Mouse (Mus musculus) neural tube, embryonic 11.5 days (tissue): Measurements from ENCODE around the gene 4930548H24Rik. TPM values are rescaled to one million over a fixed set of nuclear protein-coding genes. Genes with fewer than 3 reads are reported as not detected.

Experiments
- ATAC-seq: fragments of 200-750 bp; cut with Nextera tagmentation; 2 replicates; pipeline ENCODE4 v1.8.0; 2017; ENCODE audit warnings: moderate number of reproducible peaks, mild to moderate bottlenecking, moderate TSS enrichment, moderate library complexity; ENCODE audit not compliant: insufficient read depth, low FRiP score, low TSS enrichment
- DNase-seq: peaks from one replicate; pipeline ENCODE4 v3.0.0-alpha.2; 2015; ENCODE audit warnings: low spot score
- H3K27ac ChIP-seq: fragments of 300-500 bp; sonication (generic); 2 replicates; pipeline ENCODE4 v1.5.1; 2014; ENCODE audit warnings: low read depth, mild to moderate bottlenecking, low read length
- H3K27me3 ChIP-seq: fragments of 300-500 bp; sonication (generic); 2 replicates; pipeline ENCODE4 v1.6.1; 2014; ENCODE audit warnings: mild to moderate bottlenecking, low read length, mixed read lengths; ENCODE audit not compliant: control insufficient read depth, insufficient read depth
- H3K36me3 ChIP-seq: fragments of 300-500 bp; sonication (generic); 2 replicates; pipeline ENCODE4 v1.6.1; 2014; ENCODE audit warnings: mild to moderate bottlenecking, low read length, moderate library complexity, mixed read lengths; ENCODE audit not compliant: control insufficient read depth, insufficient read depth
- H3K4me1 ChIP-seq: fragments of 300-500 bp; sonication (generic); 2 replicates; pipeline ENCODE4 v1.6.1; 2014; ENCODE audit warnings: low read length, mixed read lengths; ENCODE audit not compliant: control insufficient read depth, insufficient read depth
- H3K4me2 ChIP-seq: fragments of 300-500 bp; sonication (generic); 2 replicates; pipeline ENCODE4 v1.6.1; 2014; ENCODE audit warnings: low read depth, mild to moderate bottlenecking, moderate library complexity
- H3K4me3 ChIP-seq: fragments of 300-500 bp; sonication (generic); 2 replicates; pipeline ENCODE4 v1.5.1; 2014; ENCODE audit warnings: low read depth, low read length
- H3K9ac ChIP-seq: fragments of 300-500 bp; sonication (generic); 2 replicates; pipeline ENCODE4 v1.6.1; 2014; ENCODE audit warnings: mild to moderate bottlenecking, low read length
- H3K9me3 ChIP-seq: fragments of 300-500 bp; sonication (generic); 2 replicates; pipeline ENCODE4 v1.6.1; 2016; ENCODE audit warnings: low read length; ENCODE audit not compliant: control insufficient read depth
- WGBS: fragments of 180-500 bp; shearing (Covaris S2); extraction: QIAGEN DNeasy Blood & Tissue Kit; methylation state at CpG from one replicate; pipeline ENCODE4 v1.1.7; 2014; 5-methylcytosine and 5-hydroxymethylcytosine counted together
- polyA plus RNA-seq: library from polyadenylated mRNA; unstranded; fragments of >200 nt; fragmentation: Nextera tagmentation; extraction: Ambion mirVana; gene quantifications from 2 replicates; pipeline ENCODE4 v1.2.1, GENCODE M21; 2014

Gene 4930548H24Rik
- polyA plus RNA-seq, result 0.30 TPM in 1 of 2 replicates, not detected in the other

DNA sequence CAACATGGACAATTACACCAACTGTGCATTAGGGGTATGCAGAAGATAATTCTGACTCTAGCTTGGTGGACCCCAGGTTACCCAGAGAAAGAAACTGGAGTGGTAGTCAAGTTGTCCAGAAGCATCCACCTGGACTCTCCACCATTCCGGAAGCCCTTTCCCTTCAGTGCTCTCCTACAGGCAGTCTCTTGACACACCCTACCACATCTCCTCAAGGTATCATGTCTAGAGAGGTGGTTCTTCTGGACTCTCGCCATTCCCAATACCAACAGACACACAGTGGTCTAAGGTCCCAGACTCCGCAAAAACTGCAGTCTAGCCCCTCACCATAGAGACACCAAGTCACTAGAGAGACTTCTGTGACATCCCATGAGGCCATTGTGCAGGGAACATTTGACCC is at the start of gene 4930548H24Rik:
TSS of gene 4930548H24Rik (plus strand) at position 301 of the 400 bp plus-strand sequence.
- Histone ChIP-seq H3K4me2 (no peak within 1 kb of the TSS), H3K27ac (no peak within 1 kb of the TSS), H3K4me1 (no peaks in the 10 kb centered on the region), H3K9me3 (no peaks in the 10 kb centered on the region), H3K36me3 (peaks cover 3% of the 10 kb centered on the region), H3K27me3 (no peaks in the 10 kb centered on the region), H3K9ac (no peak within 1 kb of the TSS), H3K4me3 (no peak within 1 kb of the TSS)
- ATAC-seq (no peak), DNase-seq (no peak)
- 93% methylated on average over 3 of the region's 3 CpGs for WGBS

DNA sequence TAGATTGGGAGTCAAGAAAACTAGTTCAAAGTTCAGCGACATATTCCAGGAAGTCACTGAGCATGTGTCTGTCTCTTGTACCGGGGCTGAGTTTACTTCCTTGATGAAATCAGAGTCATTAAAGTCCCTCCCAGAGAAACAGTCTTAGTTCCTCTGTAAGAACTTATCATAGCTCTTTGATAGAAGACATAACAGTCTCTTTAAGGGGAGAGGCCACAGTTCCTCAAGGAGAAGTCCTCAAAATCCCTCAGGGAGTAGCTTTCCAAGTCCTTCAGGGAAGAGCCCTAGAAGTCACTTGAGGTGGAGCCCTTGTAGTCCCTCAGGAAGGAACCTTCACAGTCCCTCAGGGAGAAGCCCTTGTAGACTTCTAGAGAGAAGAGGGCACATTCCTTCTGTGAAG is 34.2 kb upstream of the 4930548H24Rik start:
- no peak for ATAC-seq
- no peak overlapping the region for H3K4me3 ChIP-seq
- WGBS, result 84% methylated on average over 2 of the region's 2 CpGs

DNA sequence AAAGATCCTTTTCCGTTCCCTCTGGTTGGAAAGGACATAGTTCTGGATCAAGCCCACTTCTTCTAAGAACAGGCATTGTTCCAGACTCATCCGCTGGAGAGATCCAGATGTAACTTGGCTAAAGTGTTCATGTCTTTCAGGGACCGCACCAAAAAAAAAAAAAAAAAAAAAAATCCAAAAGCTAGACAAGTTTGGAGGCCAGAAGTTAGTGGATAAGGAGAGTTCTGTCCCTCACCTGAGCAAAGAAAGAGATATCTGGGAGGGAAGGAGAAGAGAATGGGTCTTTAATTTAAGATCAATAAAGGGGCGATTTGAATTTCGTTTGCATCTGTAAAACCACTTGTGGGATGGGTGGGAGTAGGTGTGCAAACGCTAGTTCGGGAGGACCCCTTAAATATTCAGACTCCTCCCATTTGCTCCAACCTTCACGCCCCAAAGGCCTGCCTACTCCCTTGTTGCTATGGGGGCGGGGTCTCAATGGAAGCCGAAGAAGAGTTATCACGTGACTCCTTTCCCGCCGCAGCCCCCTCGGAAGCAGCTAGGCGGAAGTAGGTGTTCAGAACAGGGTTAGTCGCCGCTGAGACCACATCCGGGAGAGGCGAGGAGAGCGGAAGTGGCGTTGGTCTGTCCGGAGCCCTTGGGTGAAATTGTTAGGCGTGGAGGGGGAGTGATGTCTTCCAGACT is 33.5 kb upstream of the 4930548H24Rik start, which contains the start of gene Zfp512:
TSS of gene Zfp512 (plus strand) at position 554 of the 684 bp plus-strand sequence.
- peak; percentile 98 for ATAC-seq
- H3K27ac ChIP-seq, result no peak within 1 kb of the TSS
- peak within 1 kb of the TSS; percentile 77 for H3K4me2 ChIP-seq
- H3K4me3 ChIP-seq, result peak within 1 kb of the TSS; percentile 46
- H3K36me3 ChIP-seq, result no peaks in the 10 kb centered on the region
- H3K9ac ChIP-seq, result peak within 1 kb of the TSS; percentile 62
- DNase-seq, result peak; percentile 95
- H3K4me1 ChIP-seq, result peaks cover 5% of the 10 kb centered on the region
- H3K27me3 ChIP-seq, result no peaks in the 10 kb centered on the region
- 7% methylated on average over 23 of the region's 23 CpGs for WGBS
- H3K9me3 ChIP-seq, result no peaks in the 10 kb centered on the region

More for the DNA sequence above, 34.2 kb upstream of the 4930548H24Rik start:
- Histone ChIP-seq H3K9ac (no peak overlapping the region), H3K27me3 (no peaks in the 10 kb centered on the region), H3K36me3 (no peaks in the 10 kb centered on the region), H3K4me1 (peaks cover 5% of the 10 kb centered on the region), H3K27ac (no peak overlapping the region), H3K4me2 (no peak overlapping the region), H3K9me3 (no peaks in the 10 kb centered on the region)
- DNase-seq, result no peak

DNA sequence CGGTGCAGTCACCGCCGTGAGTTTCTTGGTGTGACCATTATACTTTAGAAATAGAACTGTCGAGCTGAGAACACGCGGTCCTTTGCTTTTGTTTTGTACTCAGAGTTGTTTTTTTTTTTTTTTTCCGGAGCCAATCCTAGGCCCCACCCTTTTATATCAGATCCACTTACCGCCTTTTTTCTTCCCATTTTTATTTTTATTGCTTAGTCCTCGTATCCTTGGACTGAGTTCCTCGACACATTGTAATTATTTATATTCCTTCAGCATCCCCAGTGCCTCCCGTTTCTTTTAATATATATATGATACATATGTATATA is 33.0 kb upstream of the 4930548H24Rik start:
- Histone ChIP-seq H3K4me3 (peak overlapping the region; percentile 46), H3K9me3 (no peaks in the 10 kb centered on the region), H3K27ac (no peak overlapping the region), H3K4me2 (peak overlapping the region; percentile 77), H3K4me1 (peaks cover 5% of the 10 kb centered on the region), H3K36me3 (no peaks in the 10 kb centered on the region), H3K9ac (peak overlapping the region; percentile 31), H3K27me3 (no peaks in the 10 kb centered on the region)
- ATAC-seq (no peak; the same call in 1 of the 2 replicates), DNase-seq (no peak)
- WGBS, result under 1% methylated on average over 11 of the region's 11 CpGs

DNA sequence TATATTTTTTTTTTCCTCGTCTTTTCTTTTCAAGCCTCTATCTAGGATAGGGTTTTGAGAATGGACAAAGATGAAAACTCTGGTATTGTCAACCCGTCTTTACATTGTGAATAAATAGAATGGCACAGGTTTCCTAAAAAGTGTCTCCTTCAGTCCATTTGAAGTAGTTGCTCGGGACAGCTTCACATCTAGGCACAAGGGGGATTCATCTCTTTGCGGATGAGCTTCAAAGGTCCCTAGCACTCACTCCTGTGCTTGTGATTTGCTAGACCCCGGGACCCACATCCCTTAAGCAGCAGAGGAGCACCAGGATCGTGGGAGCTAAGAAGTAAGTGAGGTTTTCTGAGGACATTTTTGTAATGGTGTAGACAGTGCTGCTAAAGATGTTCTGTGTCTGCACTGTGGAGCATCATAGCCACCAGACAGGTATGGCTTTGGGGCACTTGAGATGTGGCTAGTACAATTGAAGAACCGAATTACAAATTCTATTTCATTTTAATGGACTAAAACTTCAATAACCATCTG is 32.6 kb upstream of the 4930548H24Rik start:
- H3K27ac ChIP-seq, result no peak overlapping the region
- peak overlapping the region; percentile 77 for H3K4me2 ChIP-seq
- no peaks in the 10 kb centered on the region for H3K27me3 ChIP-seq
- peaks cover 5% of the 10 kb centered on the region for H3K4me1 ChIP-seq
- H3K9ac ChIP-seq, result peak overlapping the region; percentile 62
- H3K36me3 ChIP-seq, result no peaks in the 10 kb centered on the region
- no peaks in the 10 kb centered on the region for H3K9me3 ChIP-seq
- no peak for DNase-seq
- peak overlapping the region; percentile 46 for H3K4me3 ChIP-seq
- 18% methylated on average over 7 of the region's 7 CpGs for WGBS
- ATAC-seq, result no peak

DNA sequence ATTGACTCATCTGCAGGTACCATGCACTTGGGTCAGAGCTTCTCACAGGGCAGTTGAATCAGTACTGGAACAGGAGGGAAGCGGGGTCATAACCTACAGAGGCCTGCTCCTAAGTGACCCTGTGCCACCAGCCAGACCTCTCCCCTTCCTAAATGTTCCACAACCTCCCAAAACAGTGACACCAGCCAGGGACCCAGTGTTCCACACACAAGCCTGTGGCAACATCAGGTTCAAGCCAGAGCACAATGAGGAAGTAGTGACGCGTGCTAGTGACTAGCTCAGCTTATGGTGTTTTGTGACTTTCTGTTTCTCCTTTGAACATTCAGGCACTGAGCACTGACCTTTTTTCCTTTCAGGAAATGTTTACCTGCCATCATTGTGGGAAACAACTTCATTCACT is 17.7 kb upstream of the 4930548H24Rik start:
- WGBS, result 96% methylated on average over 3 of the region's 3 CpGs
- no peak for ATAC-seq
- Histone ChIP-seq H3K4me2 (no peak overlapping the region), H3K4me1 (no peaks in the 10 kb centered on the region), H3K36me3 (peaks cover 12% of the 10 kb centered on the region), H3K9me3 (no peaks in the 10 kb centered on the region), H3K4me3 (no peak overlapping the region), H3K27me3 (no peaks in the 10 kb centered on the region), H3K27ac (no peak overlapping the region), H3K9ac (no peak overlapping the region)
- no peak for DNase-seq

DNA sequence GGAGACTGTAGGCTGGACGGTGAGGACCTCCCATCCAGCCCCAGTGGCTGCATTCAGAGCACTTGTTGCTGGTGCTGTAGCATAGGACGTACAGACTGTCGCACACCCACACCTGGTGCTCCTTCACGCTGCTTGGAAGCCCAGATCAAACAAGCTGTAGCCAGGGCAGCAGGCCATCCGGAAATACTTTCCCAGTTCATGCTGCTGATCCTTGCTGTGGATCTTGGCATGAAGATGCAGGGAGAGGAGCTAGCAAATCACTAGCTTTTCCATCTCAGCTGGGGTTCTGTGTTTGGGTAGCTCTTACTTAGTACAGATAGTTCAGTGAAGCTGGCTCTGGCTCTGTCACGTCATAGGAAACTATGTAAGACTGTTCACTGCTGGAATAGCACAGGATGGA is 15.8 kb upstream of the 4930548H24Rik start:
- Histone ChIP-seq H3K27me3 (no peaks in the 10 kb centered on the region), H3K4me2 (no peak overlapping the region), H3K9me3 (no peaks in the 10 kb centered on the region), H3K27ac (no peak overlapping the region), H3K4me1 (no peaks in the 10 kb centered on the region), H3K36me3 (peaks cover 17% of the 10 kb centered on the region), H3K4me3 (no peak overlapping the region), H3K9ac (no peak overlapping the region)
- ATAC-seq (no peak), DNase-seq (no peak)
- 89% methylated on average over 6 of the region's 6 CpGs for WGBS

DNA sequence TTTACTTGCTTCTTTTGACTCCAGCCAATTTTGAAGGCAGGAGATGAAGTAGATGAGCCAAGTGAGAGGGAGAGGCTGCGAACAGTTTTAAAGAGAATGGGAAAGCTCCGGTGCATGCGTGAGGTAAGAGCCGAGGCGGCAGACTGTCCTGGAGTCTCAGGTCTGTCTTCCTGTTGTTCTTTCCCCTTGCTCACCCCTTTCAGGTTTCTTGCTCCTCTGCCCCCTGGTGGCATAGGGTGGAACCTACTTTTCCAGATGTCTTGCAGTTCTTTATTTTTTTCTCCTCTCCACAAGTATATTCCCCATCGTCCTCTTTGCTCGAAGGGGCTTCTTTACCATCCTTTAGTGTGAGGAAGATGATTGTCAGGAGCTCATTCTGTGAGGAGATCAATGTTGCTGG is 15.2 kb upstream of the 4930548H24Rik start:
- H3K36me3 ChIP-seq, result peaks cover 17% of the 10 kb centered on the region

DNA sequence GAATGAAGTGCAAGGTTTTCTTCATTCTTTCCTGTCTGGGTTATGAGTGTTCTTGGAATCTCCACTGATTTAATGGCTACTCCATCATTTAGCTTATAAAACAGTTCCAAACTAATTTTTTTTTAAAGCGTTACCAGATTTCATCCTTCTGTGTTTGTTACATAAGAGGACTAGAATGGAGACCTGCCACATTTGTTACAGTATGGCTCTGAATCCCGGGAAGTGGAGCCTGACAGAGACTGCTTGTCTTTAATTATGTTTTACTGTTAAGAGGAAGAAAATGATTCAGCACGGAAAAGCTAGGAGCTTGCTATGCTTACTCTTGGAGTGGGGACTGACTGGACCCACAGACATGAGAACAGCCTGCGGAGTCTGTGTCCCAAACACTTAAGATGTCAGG is 5.0 kb upstream of the 4930548H24Rik start:
- Histone ChIP-seq H3K9me3 (no peaks in the 10 kb centered on the region), H3K4me3 (no peak overlapping the region), H3K27me3 (no peaks in the 10 kb centered on the region), H3K4me1 (no peaks in the 10 kb centered on the region), H3K9ac (no peak overlapping the region), H3K27ac (no peak overlapping the region), H3K4me2 (no peak overlapping the region), H3K36me3 (peaks cover 8% of the 10 kb centered on the region)
- ATAC-seq, result no peak
- DNase-seq, result no peak
- whole genome bisulfite sequencing, result 94% methylated on average over 4 of the region's 4 CpGs

More for the DNA sequence above, 15.2 kb upstream of the 4930548H24Rik start:
- Histone ChIP-seq H3K27me3 (no peaks in the 10 kb centered on the region), H3K9me3 (no peaks in the 10 kb centered on the region), H3K4me3 (no peak overlapping the region), H3K4me2 (no peak overlapping the region), H3K27ac (no peak overlapping the region), H3K4me1 (no peaks in the 10 kb centered on the region), H3K9ac (no peak overlapping the region)
- 80% methylated on average over 7 of the region's 7 CpGs for WGBS
- DNase-seq (peak; percentile 35), ATAC-seq (no peak)
